Mouse (Mus musculus): ENCODE measurements around the gene Serpinb6a.

Serpinb6a gene

DNA sequence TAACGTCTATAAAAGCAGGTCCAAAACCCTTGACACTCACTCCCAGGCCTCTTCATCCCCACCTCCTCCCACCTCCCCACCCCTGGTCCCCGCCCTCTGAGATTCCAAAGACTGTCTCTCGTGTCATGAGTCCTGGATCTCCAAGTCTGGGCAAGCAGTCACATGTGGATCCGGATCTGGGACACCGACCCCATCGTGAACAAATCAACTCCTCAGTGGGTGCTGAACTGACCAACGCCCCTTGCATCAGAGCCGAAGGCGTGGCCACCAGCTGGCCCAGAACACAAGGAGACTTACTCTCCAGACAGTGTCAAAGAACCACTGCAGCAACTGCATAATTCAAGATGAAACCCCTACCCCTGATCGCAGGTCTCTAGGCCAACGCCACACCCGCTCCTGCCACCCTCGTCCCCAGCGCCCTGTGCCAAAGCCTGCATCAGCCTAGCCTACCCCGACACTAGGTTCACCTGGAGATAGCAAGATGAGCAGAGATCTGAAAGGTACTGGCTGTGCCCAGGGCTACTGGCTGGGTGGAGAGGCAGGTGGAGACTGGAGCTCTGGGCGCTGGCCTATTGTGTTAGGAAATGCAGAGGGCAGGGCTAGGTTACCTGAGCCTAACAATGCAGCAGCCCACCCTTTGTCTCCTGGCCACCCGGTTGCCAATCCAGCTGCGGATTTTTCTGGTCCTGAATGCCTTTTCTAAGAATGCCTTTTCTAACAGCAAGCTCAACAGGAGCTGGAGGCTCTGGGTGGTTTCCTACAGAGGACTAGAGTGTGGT is 97.2 kb downstream of the Serpinb6a start, which contains the start of gene Serpinb6c:
TSS of gene Serpinb6c (minus strand) at position 533 of the 779 bp plus-strand sequence.
- peak; percentile 83 for DNase-seq

DNA sequence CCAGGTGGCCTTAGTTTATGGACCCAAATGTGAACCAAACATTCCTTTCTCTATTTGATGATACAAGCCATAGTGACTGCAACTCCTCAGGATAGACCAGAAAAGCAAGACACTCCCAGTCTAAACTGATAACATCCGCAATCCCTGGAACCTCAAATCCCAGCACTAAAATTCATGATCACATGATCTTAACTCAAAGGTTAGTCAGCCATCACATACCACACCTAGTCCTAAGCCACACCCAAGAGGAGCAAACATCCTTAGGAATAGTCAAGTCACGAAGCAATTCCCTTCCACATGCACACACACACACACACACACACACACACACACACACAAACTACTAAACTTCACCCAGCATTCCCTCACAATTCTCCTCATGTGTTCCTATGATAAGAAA is 99.3 kb downstream of the Serpinb6a start:
- peak; percentile 28 for DNase-seq

DNA sequence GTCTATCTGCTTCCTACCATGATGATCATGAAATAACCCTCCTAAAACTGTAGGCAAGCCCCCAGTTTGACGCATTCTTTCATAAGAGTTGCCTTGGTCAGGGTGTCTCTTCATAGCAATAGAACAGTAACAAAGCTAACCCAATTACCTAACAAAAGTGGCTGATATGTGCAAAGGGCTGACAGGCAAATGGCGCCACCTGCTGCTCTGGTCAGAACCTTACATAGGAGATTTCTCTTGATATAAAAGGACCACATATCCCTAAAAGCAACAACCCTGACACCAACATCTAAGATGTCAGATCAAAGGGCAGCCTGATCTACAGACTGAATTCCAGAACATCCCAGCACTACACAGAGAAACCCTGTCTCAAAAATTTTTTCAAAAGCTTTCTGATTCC is 108.4 kb downstream of the Serpinb6a start:
- peak; percentile 71 for DNase-seq

All from heart, adult 11 months (tissue).